9 mouse cellular contexts compared by ENCODE assay signal in the genomic region with DNA sequence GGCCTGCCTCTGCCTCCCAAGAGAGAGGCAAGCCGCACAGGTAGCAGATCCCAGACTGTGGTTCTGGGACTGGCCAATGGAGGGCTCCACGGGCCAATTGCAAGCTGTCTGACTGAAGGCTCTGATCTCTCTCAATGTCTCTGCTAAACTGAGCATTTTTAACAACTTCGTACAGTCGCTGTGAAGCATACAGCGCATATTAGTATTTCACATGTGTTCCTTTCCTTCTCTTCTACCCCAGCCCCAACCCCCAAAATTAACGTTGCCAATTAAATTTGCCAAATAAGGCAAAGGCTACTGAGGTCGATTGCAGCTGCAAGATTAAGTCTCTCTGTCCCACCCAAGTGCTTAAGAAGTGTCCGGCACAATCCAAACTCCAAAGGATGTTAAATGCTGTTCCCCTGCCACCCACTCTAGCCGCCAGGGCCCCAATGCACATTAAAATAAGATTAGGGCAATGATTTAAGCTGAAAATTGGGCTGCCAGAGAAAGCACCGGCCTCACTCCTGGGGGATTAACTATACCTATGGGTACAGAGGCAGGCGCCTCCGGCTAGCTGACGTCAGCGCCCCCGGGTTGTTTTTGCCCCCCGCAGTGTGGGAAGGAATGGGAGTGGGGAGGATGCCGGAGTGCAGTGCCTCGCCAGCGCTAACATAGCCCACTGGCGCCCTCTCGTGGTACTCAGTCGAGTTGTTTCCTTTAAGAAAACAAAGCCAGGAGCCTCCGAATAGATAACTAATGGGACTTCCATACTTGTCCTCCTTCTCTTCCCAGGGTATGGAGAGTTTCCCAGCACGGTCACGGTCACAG.
A peak's percentile ranks its signal among the peaks of the same experiment; 100 is the strongest.
DNase-seq lines count a peak whose midpoint lies in the region; ATAC-seq and TF ChIP-seq lines count a peak whose summit lies in the region.
"Had no signal": no experiment of that assay in that cellular context is flagged by ENCODE, and none has a peak within 500 bp of the region (broad histone marks: within the 10 kb centered on the region; RNA-seq: fewer than 3 reads in every experiment).

No protein-coding gene starts in this region.

- H3K9ac ChIP-seq in forebrain, embryonic 12.5 days = no peak overlapping the region; the same call in 1 of the 2 replicates
- no peak overlapping the region for H3K9ac ChIP-seq in heart, postnatal 0 days (replicated peaks; ENCODE audit: low read depth, low read length)
- H3K9ac ChIP-seq in liver, embryonic 14.5 days (replicated peaks) = no peak overlapping the region
- peak overlapping the region; percentile 65 for H3K9ac ChIP-seq in neural tube, embryonic 13.5 days

- peak; percentile 82 for DNase-seq in CD4-positive, CD25-positive, alpha-beta regulatory T cell, adult 2 months (ENCODE audit: low read depth, low spot score)
- DNase-seq in c-Kit-negative CD71-positive TER-119-positive erythroid progenitor cells, embryonic 14.5 days (ENCODE audit: low read depth, low spot score) = peak; percentile 13
- DNase-seq in heart, postnatal 0 days (ENCODE audit: low spot score) = peak; percentile 89
- DNase-seq in kidney, postnatal 36 days = peak; percentile 79 to 92
- DNase-seq in liver, embryonic 14.5 days (ENCODE audit: low read depth in 3 of 3, low spot score in 3 of 3) = peak; percentile 9 to 19 (median 10)

- H3K4me2 ChIP-seq in forebrain, embryonic 12.5 days = peak overlapping the region; percentile 51
- H3K4me2 ChIP-seq in heart, postnatal 0 days (ENCODE audit: low read depth, low read length) = peak overlapping the region; percentile 53
- H3K4me2 ChIP-seq in liver, embryonic 14.5 days (ENCODE audit: low read depth) = no peak overlapping the region
- peak overlapping the region; percentile 62 for H3K4me2 ChIP-seq in neural tube, embryonic 13.5 days

- peak; percentile 73 for TF ChIP-seq CTCF in heart, postnatal 0 days (IDR thresholded peaks at IDR 0.05; ENCODE audit: low read depth)
- peak; percentile 76 for TF ChIP-seq CTCF in liver, embryonic 14.5 days (IDR thresholded peaks at IDR 0.05; ENCODE audit: low read depth)
- peak; percentile 72; the same call in 1 of the 2 replicates for TF ChIP-seq CTCF in testis, adult 2 months (IDR thresholded peaks at IDR 0.05; ENCODE audit: control insufficient read depth, insufficient read depth, insufficient replicate concordance, low read depth, low read length)

- peak overlapping the region; percentile 63 for H3K27ac ChIP-seq in forebrain, embryonic 12.5 days
- no peak overlapping the region for H3K27ac ChIP-seq in heart, postnatal 0 days (ENCODE audit: low read depth)
- H3K27ac ChIP-seq in liver, embryonic 14.5 days = no peak overlapping the region
- peak overlapping the region; percentile 63 for H3K27ac ChIP-seq in neural tube, embryonic 13.5 days (replicated peaks)
- H3K27ac ChIP-seq in testis, adult 2 months (ENCODE audit: control insufficient read depth, insufficient read depth, low read depth, low read length) = no peak overlapping the region

- no peaks in the 10 kb centered on the region for H3K9me3 ChIP-seq in forebrain, embryonic 12.5 days
- H3K9me3 ChIP-seq in heart, postnatal 0 days (replicated peaks; ENCODE audit: control insufficient read depth, low read length) = no peaks in the 10 kb centered on the region
- no peaks in the 10 kb centered on the region for H3K9me3 ChIP-seq in liver, embryonic 14.5 days (ENCODE audit: control insufficient read depth, low read length)
- no peaks in the 10 kb centered on the region for H3K9me3 ChIP-seq in neural tube, embryonic 13.5 days

- H3K36me3 ChIP-seq in forebrain, embryonic 12.5 days (replicated peaks) = no peaks in the 10 kb centered on the region
- no peaks in the 10 kb centered on the region for H3K36me3 ChIP-seq in heart, postnatal 0 days (replicated peaks; ENCODE audit: control insufficient read depth, insufficient read depth, low read length)
- no peaks in the 10 kb centered on the region for H3K36me3 ChIP-seq in liver, embryonic 14.5 days (replicated peaks; ENCODE audit: control insufficient read depth, insufficient read depth, low read depth)
- H3K36me3 ChIP-seq in neural tube, embryonic 13.5 days = no peaks in the 10 kb centered on the region
- H3K36me3 ChIP-seq in testis, adult 2 months (ENCODE audit: control insufficient read depth, insufficient read depth, low read length) = no peaks in the 10 kb centered on the region

- H3K4me1 ChIP-seq in forebrain, embryonic 12.5 days = peaks cover 13% of the 10 kb centered on the region
- no peaks in the 10 kb centered on the region for H3K4me1 ChIP-seq in heart, postnatal 0 days (ENCODE audit: control insufficient read depth, insufficient read depth)
- no peaks in the 10 kb centered on the region for H3K4me1 ChIP-seq in liver, embryonic 14.5 days (replicated peaks; ENCODE audit: control insufficient read depth in 2 of 2, insufficient read depth in 2 of 2, low read length in 1 of 2)
- peaks cover 14% of the 10 kb centered on the region for H3K4me1 ChIP-seq in neural tube, embryonic 13.5 days (replicated peaks)
- peaks cover 9% of the 10 kb centered on the region for H3K4me1 ChIP-seq in testis, adult 2 months (ENCODE audit: control insufficient read depth, insufficient read depth, low read length)

- WGBS in forebrain, embryonic 12.5 days = 13% methylated on average over 25 of the region's 25 CpGs
- 20% methylated on average over 25 of the region's 25 CpGs for WGBS in heart, postnatal 0 days
- WGBS in liver, embryonic 14.5 days (ENCODE audit: insufficient replicate concordance) = 17% methylated on average over 25 of the region's 25 CpGs
- 19% methylated on average over 25 of the region's 25 CpGs for WGBS in neural tube, embryonic 13.5 days

- peak; percentile 28; the same call in 1 of the 2 replicates for TF ChIP-seq EP300 in heart, postnatal 0 days (IDR thresholded peaks at IDR 0.05; ENCODE audit: low read depth)
- no peak for TF ChIP-seq EP300 in liver, embryonic 14.5 days (IDR thresholded peaks at IDR 0.05; ENCODE audit: low read depth)

- no peaks in the 10 kb centered on the region for H3K27me3 ChIP-seq in forebrain, embryonic 12.5 days
- no peaks in the 10 kb centered on the region for H3K27me3 ChIP-seq in heart, postnatal 0 days (ENCODE audit: control insufficient read depth, insufficient read depth, low read length)
- no peaks in the 10 kb centered on the region for H3K27me3 ChIP-seq in liver, embryonic 14.5 days (ENCODE audit: control insufficient read depth, insufficient read depth, low read length)
- H3K27me3 ChIP-seq in neural tube, embryonic 13.5 days = no peaks in the 10 kb centered on the region
- no peaks in the 10 kb centered on the region for H3K27me3 ChIP-seq in testis, adult 2 months (ENCODE audit: control insufficient read depth, insufficient read depth, low read length)

- peak; percentile 95 for ATAC-seq in forebrain, embryonic 12.5 days (ENCODE audit: low FRiP score)
- ATAC-seq in heart, postnatal 0 days (ENCODE audit: insufficient read depth, low read depth) = peak; percentile 83
- no peak for ATAC-seq in liver, embryonic 14.5 days (ENCODE audit: insufficient read depth)
- ATAC-seq in neural tube, embryonic 13.5 days (ENCODE audit: low read depth) = peak; percentile 93

- no peak for TF ChIP-seq POLR2A in testis, adult 2 months (IDR thresholded peaks at IDR 0.05; ENCODE audit: control insufficient read depth, low read depth, low read length)

- peak overlapping the region; percentile 35 for H3K4me3 ChIP-seq in forebrain, embryonic 12.5 days (replicated peaks)
- H3K4me3 ChIP-seq in heart, postnatal 0 days (ENCODE audit: low read depth, low read length) = peak overlapping the region; percentile 28
- no peak overlapping the region for H3K4me3 ChIP-seq in liver, embryonic 14.5 days (ENCODE audit: insufficient read depth in 1 of 2, low read depth in 2 of 2, low read length in 2 of 2)
- H3K4me3 ChIP-seq in neural tube, embryonic 13.5 days = peak overlapping the region; percentile 33
- H3K4me3 ChIP-seq in testis, adult 2 months (ENCODE audit: control insufficient read depth, low read depth, low read length) = peak overlapping the region; percentile 46
- H3K4me3 ChIP-seq: erythroblast, embryonic 14.5 days had no signal

Comparison
In these comparisons a context has a peak if more than half of its experiments do, and no peak if none do; other contexts are left out.
1. DNase-seq: peak in every context shown above with its lines; median percentile 89 in heart, postnatal 0 days; 86 in kidney, postnatal 36 days; 82 in CD4-positive, CD25-positive, alpha-beta regulatory T cell, adult 2 months; 13 in c-Kit-negative CD71-positive TER-119-positive erythroid progenitor cells, embryonic 14.5 days; 10 in liver, embryonic 14.5 days.
2. H3K27ac ChIP-seq: peak in forebrain, embryonic 12.5 days (single experiment) and neural tube, embryonic 13.5 days (single experiment); none in heart, postnatal 0 days (single experiment), liver, embryonic 14.5 days (single experiment) and testis, adult 2 months (single experiment).
3. H3K4me3 ChIP-seq: peak in forebrain, embryonic 12.5 days (single experiment), heart, postnatal 0 days (single experiment), neural tube, embryonic 13.5 days (single experiment) and testis, adult 2 months (single experiment); none in liver, embryonic 14.5 days (0 of 2).
4. Peak in every context shown above with its lines, with median percentiles within 50 percentile points of each other: CTCF ChIP-seq.